Mouse (Mus musculus) limb, embryonic 11.5 days (tissue): ENCODE measurements around the gene Elavl1. TPM values are rescaled to one million over a fixed set of nuclear protein-coding genes. Genes with fewer than 3 reads are reported as not detected.
"Not testable (repeated sequence)": the region's sequence is repeated elsewhere in the genome, so short reads cannot be mapped to it uniquely, and the experiment has no call there.

ENCODE experiments used
- ATAC-seq: fragments of 200-750 bp; cut with Nextera tagmentation; 2 replicates; pipeline ENCODE4 v1.8.0; 2017; ENCODE audit warnings: low read depth; ENCODE audit not compliant: insufficient number of reproducible peaks, low FRiP score, low TSS enrichment
- DNase-seq: peaks from one replicate; pipeline ENCODE4 v3.0.0-alpha.2; 2015; ENCODE audit warnings: low spot score
- H3K27ac ChIP-seq: fragments of 300-500 bp; sonication (generic); replicated peaks from 2 replicates; pipeline ENCODE4 v1.5.1; 2014; ENCODE audit warnings: low read depth, mild to moderate bottlenecking, low read length
- H3K27me3 ChIP-seq: fragments of 300-500 bp; sonication (generic); 2 replicates; pipeline ENCODE4 v1.6.1; 2014; ENCODE audit warnings: mild to moderate bottlenecking, low read length, mixed read lengths; ENCODE audit not compliant: control insufficient read depth, insufficient read depth
- H3K36me3 ChIP-seq: fragments of 300-500 bp; sonication (generic); 2 replicates; pipeline ENCODE4 v1.6.1; 2014; ENCODE audit warnings: mild to moderate bottlenecking, low read length, moderate library complexity, mixed read lengths; ENCODE audit not compliant: control insufficient read depth, insufficient read depth
- H3K4me1 ChIP-seq: fragments of 300-500 bp; sonication (generic); 2 replicates; pipeline ENCODE4 v1.6.1; 2014; ENCODE audit warnings: low read length, mixed read lengths; ENCODE audit not compliant: control insufficient read depth, insufficient read depth
- H3K4me2 ChIP-seq: fragments of 300-500 bp; sonication (generic); 2 replicates; pipeline ENCODE4 v1.6.1; 2014; ENCODE audit warnings: low read depth, mild to moderate bottlenecking, moderate library complexity; ENCODE audit not compliant: severe bottlenecking
- H3K4me3 ChIP-seq: fragments of 300-500 bp; sonication (generic); 2 replicates; pipeline ENCODE4 v1.5.1; 2014; ENCODE audit warnings: low read depth, low read length
- H3K9ac ChIP-seq: fragments of 300-500 bp; sonication (generic); 2 replicates; pipeline ENCODE4 v1.6.1; 2014; ENCODE audit warnings: mild to moderate bottlenecking, low read length
- H3K9me3 ChIP-seq: fragments of 300-500 bp; sonication (generic); 2 replicates; pipeline ENCODE4 v1.6.1; 2016; ENCODE audit warnings: low read length; ENCODE audit not compliant: control insufficient read depth
- WGBS: fragments of 180-500 bp; shearing (Covaris S2); extraction: QIAGEN DNeasy Blood & Tissue Kit; methylation state at CpG from one replicate; pipeline ENCODE4 v1.1.7; 2014; 5-methylcytosine and 5-hydroxymethylcytosine counted together
- polyA plus RNA-seq: library from polyadenylated mRNA; unstranded; fragments of >200 nt; fragmentation: Nextera tagmentation; extraction: Ambion mirVana; gene quantifications from 2 replicates; pipeline ENCODE4 v1.2.1, GENCODE M21; 2014

Elavl1 gene
- polyA plus RNA-seq, 1 experiment from 2014 or later, result 403 TPM

GRCm38 (mm10) chr8:4355455-4355854, 30.2 kb upstream of the Elavl1 start:
- no peaks in the 10 kb centered on the region for H3K27me3 ChIP-seq
- ATAC-seq (no peak), DNase-seq (no peak)
- H3K9me3 ChIP-seq, result no peaks in the 10 kb centered on the region
- H3K36me3 ChIP-seq, result no peaks in the 10 kb centered on the region
- H3K9ac ChIP-seq, result no peak overlapping the region
- 86% methylated on average over 10 of the region's 10 CpGs for WGBS
- no peaks in the 10 kb centered on the region for H3K4me1 ChIP-seq
- no peak overlapping the region for H3K27ac ChIP-seq
- no peak overlapping the region for H3K4me3 ChIP-seq
- no peak overlapping the region for H3K4me2 ChIP-seq

- H3K27me3 ChIP-seq, result no peaks in the 10 kb centered on the region
- DNase-seq (no peak), ATAC-seq (no peak)
- H3K4me3 ChIP-seq, result no peak overlapping the region
- H3K9me3 ChIP-seq, result no peaks in the 10 kb centered on the region
- no peaks in the 10 kb centered on the region for H3K4me1 ChIP-seq
- no peaks in the 10 kb centered on the region for H3K36me3 ChIP-seq
- H3K4me2 ChIP-seq, result no peak overlapping the region
- H3K27ac ChIP-seq, result no peak overlapping the region
- 86% methylated on average over 1 of the region's 1 CpGs for WGBS
- no peak overlapping the region for H3K9ac ChIP-seq
Measured at GRCm38 (mm10) chr8:4354516-4354915, 29.3 kb upstream of the Elavl1 start.

- no peak for DNase-seq
- ATAC-seq, result no peak
- Histone ChIP-seq H3K36me3 (no peaks in the 10 kb centered on the region), H3K9me3 (no peaks in the 10 kb centered on the region), H3K9ac (no peak overlapping the region), H3K27ac (no peak overlapping the region), H3K4me1 (no peaks in the 10 kb centered on the region), H3K4me2 (no peak overlapping the region), H3K27me3 (no peaks in the 10 kb centered on the region), H3K4me3 (no peak overlapping the region)
- 85% methylated on average over 4 of the region's 4 CpGs for WGBS
Measured at GRCm38 (mm10) chr8:4353741-4354140, 28.5 kb upstream of the Elavl1 start.

GRCm38 (mm10) chr8:4352562-4352961, 27.3 kb upstream of the Elavl1 start:
- H3K9me3 ChIP-seq, H3K4me2 ChIP-seq, H3K27ac ChIP-seq, H3K27me3 ChIP-seq, ATAC-seq, H3K36me3 ChIP-seq, H3K9ac ChIP-seq, DNase-seq, H3K4me1 ChIP-seq, H3K4me3 ChIP-seq: not testable (repeated sequence)
- 91% methylated on average over 6 of the region's 6 CpGs for WGBS

GRCm38 (mm10) chr8:4350618-4351017, 25.4 kb upstream of the Elavl1 start:
- H3K4me1 ChIP-seq, result 0 out of 2 replicates have a peak, but pooled peaks cover 2% of the 10 kb centered on the region
- H3K27me3 ChIP-seq, result no peaks in the 10 kb centered on the region
- no peak overlapping the region for H3K4me2 ChIP-seq
- DNase-seq (no peak), ATAC-seq (no peak)
- H3K36me3 ChIP-seq, result no peaks in the 10 kb centered on the region
- H3K9ac ChIP-seq, result no peak overlapping the region
- no peaks in the 10 kb centered on the region for H3K9me3 ChIP-seq
- WGBS, result 91% methylated on average over 3 of the region's 3 CpGs
- no peak overlapping the region for H3K27ac ChIP-seq
- H3K4me3 ChIP-seq, result no peak overlapping the region

GRCm38 (mm10) chr8:4349335-4349734, 24.1 kb upstream of the Elavl1 start:
- DNase-seq (no peak), ATAC-seq (no peak)
- Histone ChIP-seq H3K4me3 (no peak overlapping the region), H3K9me3 (no peaks in the 10 kb centered on the region), H3K36me3 (no peaks in the 10 kb centered on the region), H3K4me2 (no peak overlapping the region), H3K9ac (no peak overlapping the region), H3K27ac (no peak overlapping the region), H3K27me3 (no peaks in the 10 kb centered on the region), H3K4me1 (0 out of 2 replicates have a peak, but pooled peaks cover 2% of the 10 kb centered on the region)
- WGBS, result 65% methylated on average over 1 of the region's 1 CpGs

GRCm38 (mm10) chr8:4348275-4348674, 23.1 kb upstream of the Elavl1 start:
- no peaks in the 10 kb centered on the region for H3K36me3 ChIP-seq
- 0 out of 2 replicates have a peak, but pooled peaks cover 2% of the 10 kb centered on the region for H3K4me1 ChIP-seq
- WGBS, result 46% methylated on average over 12 of the region's 12 CpGs
- H3K9me3 ChIP-seq, result no peaks in the 10 kb centered on the region
- H3K27ac ChIP-seq, result no peak overlapping the region
- no peaks in the 10 kb centered on the region for H3K27me3 ChIP-seq
- no peak overlapping the region for H3K9ac ChIP-seq
- no peak for ATAC-seq
- no peak for DNase-seq
- no peak overlapping the region for H3K4me2 ChIP-seq
- H3K4me3 ChIP-seq, result no peak overlapping the region

- Histone ChIP-seq H3K9me3 (no peaks in the 10 kb centered on the region), H3K4me3 (no peak overlapping the region), H3K4me2 (no peak overlapping the region), H3K36me3 (no peaks in the 10 kb centered on the region), H3K27me3 (no peaks in the 10 kb centered on the region), H3K27ac (no peak overlapping the region), H3K9ac (no peak overlapping the region), H3K4me1 (0 out of 2 replicates have a peak, but pooled peaks cover 2% of the 10 kb centered on the region)
- DNase-seq (no peak), ATAC-seq (no peak)
- 54% methylated on average over 7 of the region's 7 CpGs for WGBS
Measured at GRCm38 (mm10) chr8:4347661-4348060, 22.4 kb upstream of the Elavl1 start.

GRCm38 (mm10) chr8:4340207-4340606, 15.0 kb upstream of the Elavl1 start:
- H3K4me3 ChIP-seq, result no peak overlapping the region
- no peak for DNase-seq
- no peak overlapping the region for H3K27ac ChIP-seq
- H3K27me3 ChIP-seq, result no peaks in the 10 kb centered on the region
- H3K9me3 ChIP-seq, result no peaks in the 10 kb centered on the region
- WGBS, result 33% methylated on average over 3 of the region's 3 CpGs
- no peak overlapping the region for H3K9ac ChIP-seq
- no peaks in the 10 kb centered on the region for H3K4me1 ChIP-seq
- ATAC-seq, result no peak
- H3K36me3 ChIP-seq, result peaks cover 12% of the 10 kb centered on the region
- H3K4me2 ChIP-seq, result no peak overlapping the region
